Comparison of ENCODE assay signal across 8 mouse cellular contexts in the genomic region with DNA sequence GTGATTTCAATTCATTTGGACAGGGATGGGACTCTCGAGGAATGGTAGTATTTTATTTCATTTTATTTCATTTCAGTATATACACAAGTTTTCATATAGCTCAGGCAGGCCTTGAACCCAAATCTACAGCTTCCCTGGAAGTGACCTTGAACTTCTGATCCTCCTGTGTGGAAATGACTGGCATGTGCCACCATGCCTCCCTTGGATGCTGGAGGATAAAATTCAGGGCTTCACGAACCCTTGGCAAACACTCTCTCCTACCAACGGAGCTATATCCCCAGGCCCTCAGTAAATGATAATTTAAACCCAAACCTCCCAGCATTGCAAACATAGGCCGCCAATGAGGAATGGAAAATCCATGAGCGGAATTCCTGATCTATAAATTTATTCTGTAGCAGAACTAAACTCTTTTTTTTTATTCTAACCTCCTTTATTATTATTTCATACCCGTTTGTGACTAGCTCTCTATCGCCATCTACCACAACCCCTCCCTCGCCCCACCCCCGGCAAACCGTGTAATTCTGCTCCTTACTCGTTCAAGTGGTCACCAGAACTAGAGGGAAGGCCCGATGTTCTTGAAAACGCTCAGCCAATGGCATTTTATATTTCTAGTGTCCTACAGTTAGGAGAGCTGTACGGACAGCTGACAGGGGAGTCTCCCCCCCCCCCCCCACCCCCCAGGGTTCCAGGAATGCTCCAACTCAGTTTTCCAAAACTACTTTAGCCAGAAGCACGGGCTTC. TPM values are rescaled to one million over a fixed set of nuclear protein-coding genes. Genes with fewer than 3 reads are reported as not detected.
A peak's percentile ranks its signal among the peaks of the same experiment; 100 is the strongest.
DNase-seq lines count a peak whose midpoint lies in the region; ATAC-seq and TF ChIP-seq lines count a peak whose summit lies in the region.

No protein-coding gene starts in this region.

- H3K9me3 ChIP-seq in megakaryocyte, embryonic 14.5 days, result no peaks in the 10 kb centered on the region
- no peaks in the 10 kb centered on the region for H3K9me3 ChIP-seq in heart, embryonic 16.5 days (replicated peaks; ENCODE audit: control insufficient read depth, low read length)
- no peaks in the 10 kb centered on the region for H3K9me3 ChIP-seq in midbrain, postnatal 0 days (ENCODE audit: low read length)

- H3K4me3 ChIP-seq in megakaryocyte, embryonic 14.5 days (replicated peaks), result peak overlapping the region; percentile 100
- H3K4me3 ChIP-seq in heart, embryonic 16.5 days (ENCODE audit: low read length), result peak overlapping the region; percentile 84
- peak overlapping the region; percentile 80 for H3K4me3 ChIP-seq in midbrain, postnatal 0 days (ENCODE audit: low read depth, low read length)

- peak overlapping the region; percentile 90 for H3K27ac ChIP-seq in heart, embryonic 16.5 days (ENCODE audit: low read length)
- peak overlapping the region; percentile 76; the same call in 1 of the 2 replicates for H3K27ac ChIP-seq in midbrain, postnatal 0 days (ENCODE audit: low read depth, low read length)

- DNase-seq in brain, adult 2 months (ENCODE audit: low read depth, low spot score), result peak; percentile 56
- peak; percentile 78 for DNase-seq in liver
- DNase-seq in midbrain, postnatal 0 days (ENCODE audit: low spot score), result peak; percentile 14
- no peak for DNase-seq in frontal cortex, postnatal 14 days (ENCODE audit: low spot score in 2 of 2)
- no peak for DNase-seq in gastrocnemius, postnatal 25 days

- H3K4me2 ChIP-seq in heart, embryonic 16.5 days (ENCODE audit: low read depth, low read length), result peak overlapping the region; percentile 97
- H3K4me2 ChIP-seq in midbrain, postnatal 0 days (ENCODE audit: low read depth, low read length, poor library complexity, severe bottlenecking), result peak overlapping the region; percentile 92

- H3K4me1 ChIP-seq in megakaryocyte, embryonic 14.5 days, result peaks cover 60% of the 10 kb centered on the region
- peaks cover 23% of the 10 kb centered on the region for H3K4me1 ChIP-seq in heart, embryonic 16.5 days (ENCODE audit: control insufficient read depth, insufficient read depth, low read length)
- H3K4me1 ChIP-seq in midbrain, postnatal 0 days (ENCODE audit: insufficient read depth, low read length), result 0 out of 2 replicates have a peak, but pooled peaks cover 12% of the 10 kb centered on the region

- no peak for ATAC-seq in megakaryocyte, adult 5-6 weeks (ENCODE audit: poor library complexity, severe bottlenecking)
- ATAC-seq in heart, embryonic 16.5 days (replicated peaks; ENCODE audit: extremely low read depth, insufficient read depth, low FRiP score), result no peak
- ATAC-seq in midbrain, postnatal 0 days (ENCODE audit: low FRiP score), result no peak

- WGBS in heart, embryonic 16.5 days, result 20% methylated on average over 15 of the region's 15 CpGs
- 15% methylated on average over 15 of the region's 15 CpGs for WGBS in midbrain, postnatal 0 days

- H3K27me3 ChIP-seq in megakaryocyte, embryonic 14.5 days (replicated peaks), result no peaks in the 10 kb centered on the region
- H3K27me3 ChIP-seq in heart, embryonic 16.5 days (ENCODE audit: control insufficient read depth, insufficient read depth, low read length), result no peaks in the 10 kb centered on the region
- H3K27me3 ChIP-seq in midbrain, postnatal 0 days (ENCODE audit: insufficient read depth, low read length), result no peaks in the 10 kb centered on the region

- H3K9ac ChIP-seq in heart, embryonic 16.5 days (ENCODE audit: low read length), result peak overlapping the region; percentile 95
- peak overlapping the region; percentile 73; the same call in 1 of the 2 replicates for H3K9ac ChIP-seq in midbrain, postnatal 0 days (replicated peaks; ENCODE audit: low read length, poor library complexity, severe bottlenecking)

- TF ChIP-seq CTCF in midbrain, postnatal 0 days (IDR thresholded peaks at IDR 0.05), result peak; percentile 39

- peaks cover 29% of the 10 kb centered on the region for H3K36me3 ChIP-seq in megakaryocyte, embryonic 14.5 days (replicated peaks; ENCODE audit: low read length)
- H3K36me3 ChIP-seq in heart, embryonic 16.5 days (ENCODE audit: control insufficient read depth, insufficient read depth), result peaks cover 13% of the 10 kb centered on the region; the same call in 1 of the 2 replicates
- H3K36me3 ChIP-seq in midbrain, postnatal 0 days (ENCODE audit: insufficient read depth, low read length), result 0 out of 2 replicates have a peak, but pooled peaks cover 5% of the 10 kb centered on the region

RNA-seq across cellular contexts. Expression of gene Marc2, which starts 1.8 kb away (rescaled TPM):
- 70.7 and 111 TPM in 2 replicates for polyA plus RNA-seq in megakaryocyte, embryonic 14.5 days (2012; ENCODE audit: insufficient read depth, low replicate concordance)
- 141 and 187 TPM in 2 replicates for total RNA-seq in megakaryocyte, adult 5-6 weeks (2015)
- total RNA-seq in megakaryocyte, adult 5-6 weeks (2017), result 52.3 and 73.3 TPM in 2 replicates
- polyA plus RNA-seq in heart, embryonic 16.5 days (2015; fragmentation: Nextera tagmentation; extraction: Ambion mirVana), result 117 and 137 TPM in 2 replicates
- 46.3 and 56.1 TPM in 2 replicates for total RNA-seq in midbrain, postnatal 0 days (2014; rRNA removed)
- polyA plus RNA-seq in midbrain, postnatal 0 days (2015; fragmentation: Nextera tagmentation; extraction: Ambion mirVana), result 121 and 124 TPM in 2 replicates
- total RNA-seq in gastrocnemius, postnatal 25 days (2021), result 100 to 1,000 TPM; 122 to 125 TPM

RNA-seq across cellular contexts. Expression of gene Marc1, which starts 33.4 kb away (rescaled TPM):
- not detected in 2 replicates for polyA plus RNA-seq in megakaryocyte, embryonic 14.5 days (2012; ENCODE audit: insufficient read depth, low replicate concordance)
- 0.62 TPM in 1 of 2 replicates, not detected in the other for total RNA-seq in megakaryocyte, adult 5-6 weeks (2015)
- 0.37 TPM in 1 of 2 replicates, not detected in the other for total RNA-seq in megakaryocyte, adult 5-6 weeks (2017)
- polyA plus RNA-seq in heart, embryonic 16.5 days (2015; fragmentation: Nextera tagmentation; extraction: Ambion mirVana), result 0.29 TPM in 1 of 2 replicates, not detected in the other
- total RNA-seq in midbrain, postnatal 0 days (2014; rRNA removed), result 0.55 TPM in 1 of 2 replicates, not detected in the other
- polyA plus RNA-seq in midbrain, postnatal 0 days (2015; fragmentation: Nextera tagmentation; extraction: Ambion mirVana), result 0.21 and 0.25 TPM in 2 replicates
- under 1 TPM in 1 of 2 experiments, not detected in 1; 0.38 TPM for total RNA-seq in gastrocnemius, postnatal 25 days (2021)

RNA-seq across cellular contexts. Expression of gene C130074G19Rik, which starts 38.5 kb away (rescaled TPM):
- not detected in 2 replicates for polyA plus RNA-seq in megakaryocyte, embryonic 14.5 days (2012; ENCODE audit: insufficient read depth, low replicate concordance)
- not detected in 2 replicates for total RNA-seq in megakaryocyte, adult 5-6 weeks (2015)
- not detected in 2 replicates for total RNA-seq in megakaryocyte, adult 5-6 weeks (2017)
- polyA plus RNA-seq in heart, embryonic 16.5 days (2015; fragmentation: Nextera tagmentation; extraction: Ambion mirVana), result 1.1 and 1.3 TPM in 2 replicates
- 6.6 and 7.1 TPM in 2 replicates for total RNA-seq in midbrain, postnatal 0 days (2014; rRNA removed)
- 0.55 and 0.85 TPM in 2 replicates for polyA plus RNA-seq in midbrain, postnatal 0 days (2015; fragmentation: Nextera tagmentation; extraction: Ambion mirVana)
- 10 to 100 TPM; 10.9 to 18.7 TPM for total RNA-seq in gastrocnemius, postnatal 25 days (2021)

Comparison
In these comparisons a context has a peak if more than half of its experiments do, and no peak if none do; other contexts are left out.
1. DNase-seq: peak in brain, adult 2 months (single experiment), liver (single experiment) and midbrain, postnatal 0 days (single experiment); none in frontal cortex, postnatal 14 days (0 of 2) and gastrocnemius, postnatal 25 days (single experiment).
2. Peak in every context shown above with its lines, with median percentiles within 50 percentile points of each other: H3K4me3 ChIP-seq.